Mouse (Mus musculus): Measurements from ENCODE around the gene Pth2. TPM values are rescaled to one million over a fixed set of nuclear protein-coding genes. Genes with fewer than 3 reads are reported as not detected.

Pth2 gene
- total and polyA plus RNA-seq, 2 experiments from 2014 or later: not detected

GRCm38 (mm10) chr7:45198961-45199360 lies 18.2 kb downstream of the Pth2 start:
- Histone ChIP-seq H3K27ac (ENCODE audit: low read depth) (no peak overlapping the region), H3K4me1 (ENCODE audit: control insufficient read depth, insufficient read depth) (peaks cover 7% of the 10 kb centered on the region; the same call in 1 of the 2 replicates), H3K4me2 (ENCODE audit: low read depth, low read length) (no peak overlapping the region), H3K9ac (replicated peaks; ENCODE audit: low read depth, low read length) (no peak overlapping the region), H3K36me3 (replicated peaks; ENCODE audit: control insufficient read depth, insufficient read depth, low read length) (no peaks in the 10 kb centered on the region), H3K9me3 (replicated peaks; ENCODE audit: control insufficient read depth, low read length) (no peaks in the 10 kb centered on the region), H3K27me3 (ENCODE audit: control insufficient read depth, insufficient read depth, low read length) (peaks cover 4% of the 10 kb centered on the region; the same call in 1 of the 2 replicates), H3K4me3 (ENCODE audit: low read depth, low read length) (no peak overlapping the region)
- TF ChIP-seq CTCF (IDR thresholded peaks at IDR 0.05; ENCODE audit: low read depth): no peak
- TF ChIP-seq EP300 (IDR thresholded peaks at IDR 0.05; ENCODE audit: low read depth): no peak
- no peak for DNase-seq (ENCODE audit: low spot score)
- WGBS: 74% methylated on average over 11 of the region's 11 CpGs
- ATAC-seq (ENCODE audit: insufficient read depth, low read depth): no peak

- no peak overlapping the region for H3K27ac ChIP-seq (ENCODE audit: low read depth)
- no peak overlapping the region for H3K9ac ChIP-seq (replicated peaks; ENCODE audit: low read depth, low read length)
- H3K4me2 ChIP-seq (ENCODE audit: low read depth, low read length): no peak overlapping the region
- ATAC-seq (ENCODE audit: insufficient read depth, low read depth) (no peak), DNase-seq (ENCODE audit: low spot score) (no peak)
- no peaks in the 10 kb centered on the region for H3K36me3 ChIP-seq (replicated peaks; ENCODE audit: control insufficient read depth, insufficient read depth, low read length)
- WGBS: 21% methylated on average over 10 of the region's 10 CpGs
- no peak for TF ChIP-seq EP300 (IDR thresholded peaks at IDR 0.05; ENCODE audit: low read depth)
- TF ChIP-seq CTCF (IDR thresholded peaks at IDR 0.05; ENCODE audit: low read depth): no peak
- H3K9me3 ChIP-seq (replicated peaks; ENCODE audit: control insufficient read depth, low read length): no peaks in the 10 kb centered on the region
- H3K4me1 ChIP-seq (ENCODE audit: control insufficient read depth, insufficient read depth): peaks cover 5% of the 10 kb centered on the region; the same call in 1 of the 2 replicates
- no peak overlapping the region for H3K4me3 ChIP-seq (ENCODE audit: low read depth, low read length)
- H3K27me3 ChIP-seq (ENCODE audit: control insufficient read depth, insufficient read depth, low read length): no peaks in the 10 kb centered on the region
These were observed 21.9 kb downstream of the Pth2 start for GRCm38 (mm10) chr7:45202654-45203053.

GRCm38 (mm10) chr7:45204380-45205143 lies 23.8 kb downstream of the Pth2 start, which contains the start of gene Ccdc155:
Gene Ccdc155 (minus strand): TSS chr7:45204892.
- no peak for TF ChIP-seq EP300 (IDR thresholded peaks at IDR 0.05; ENCODE audit: low read depth)
- no peak for TF ChIP-seq CTCF (IDR thresholded peaks at IDR 0.05; ENCODE audit: low read depth)
- Histone ChIP-seq H3K9me3 (replicated peaks; ENCODE audit: control insufficient read depth, low read length) (no peaks in the 10 kb centered on the region), H3K4me3 (ENCODE audit: low read depth, low read length) (peak within 1 kb of the TSS; percentile 40), H3K27me3 (ENCODE audit: control insufficient read depth, insufficient read depth, low read length) (no peaks in the 10 kb centered on the region), H3K36me3 (replicated peaks; ENCODE audit: control insufficient read depth, insufficient read depth, low read length) (no peaks in the 10 kb centered on the region), H3K9ac (replicated peaks; ENCODE audit: low read depth, low read length) (no peak within 1 kb of the TSS), H3K4me2 (ENCODE audit: low read depth, low read length) (peak within 1 kb of the TSS; percentile 60), H3K27ac (ENCODE audit: low read depth) (no peak within 1 kb of the TSS), H3K4me1 (ENCODE audit: control insufficient read depth, insufficient read depth) (peaks cover 5% of the 10 kb centered on the region; the same call in 1 of the 2 replicates)
- DNase-seq (ENCODE audit: low spot score) (peak; percentile 83), ATAC-seq (ENCODE audit: insufficient read depth, low read depth) (peak; percentile 89)
- 10% methylated on average over 43 of the region's 44 CpGs for WGBS

DNA sequence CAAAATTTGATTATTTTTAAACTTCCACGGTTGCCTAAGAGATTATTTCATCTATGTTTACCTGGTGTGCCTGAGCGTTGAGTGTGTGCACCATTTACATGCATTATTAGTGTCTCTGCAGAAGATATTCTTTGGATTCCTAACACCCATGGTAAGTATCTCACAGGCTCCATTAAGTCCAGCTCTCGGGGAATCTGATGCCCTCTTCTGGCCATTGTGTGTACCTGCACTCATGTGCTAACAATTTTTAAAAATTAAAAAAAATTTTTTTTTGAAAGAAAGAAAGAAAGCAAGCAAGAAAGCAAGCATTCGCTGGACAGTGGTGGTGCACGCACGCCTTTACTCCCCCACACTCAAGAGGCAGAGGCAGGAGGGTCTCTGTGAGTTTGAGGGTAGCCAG lies 27.5 kb downstream of the Pth2 start:
- no peak overlapping the region for H3K4me3 ChIP-seq (ENCODE audit: low read depth, low read length)
- H3K36me3 ChIP-seq (replicated peaks; ENCODE audit: control insufficient read depth, insufficient read depth, low read length): no peaks in the 10 kb centered on the region
- no peak overlapping the region for H3K27ac ChIP-seq (ENCODE audit: low read depth)
- ATAC-seq (ENCODE audit: insufficient read depth, low read depth) (no peak), DNase-seq (ENCODE audit: low spot score) (no peak)
- TF ChIP-seq EP300 (IDR thresholded peaks at IDR 0.05; ENCODE audit: low read depth): no peak
- no peak for TF ChIP-seq CTCF (IDR thresholded peaks at IDR 0.05; ENCODE audit: low read depth)
- no peak overlapping the region for H3K4me2 ChIP-seq (ENCODE audit: low read depth, low read length)
- WGBS: 78% methylated on average over 6 of the region's 6 CpGs
- peaks cover 5% of the 10 kb centered on the region; the same call in 1 of the 2 replicates for H3K4me1 ChIP-seq (ENCODE audit: control insufficient read depth, insufficient read depth)
- no peaks in the 10 kb centered on the region for H3K9me3 ChIP-seq (replicated peaks; ENCODE audit: control insufficient read depth, low read length)
- H3K27me3 ChIP-seq (ENCODE audit: control insufficient read depth, insufficient read depth, low read length): peaks cover 24% of the 10 kb centered on the region
- H3K9ac ChIP-seq (replicated peaks; ENCODE audit: low read depth, low read length): no peak overlapping the region

DNA sequence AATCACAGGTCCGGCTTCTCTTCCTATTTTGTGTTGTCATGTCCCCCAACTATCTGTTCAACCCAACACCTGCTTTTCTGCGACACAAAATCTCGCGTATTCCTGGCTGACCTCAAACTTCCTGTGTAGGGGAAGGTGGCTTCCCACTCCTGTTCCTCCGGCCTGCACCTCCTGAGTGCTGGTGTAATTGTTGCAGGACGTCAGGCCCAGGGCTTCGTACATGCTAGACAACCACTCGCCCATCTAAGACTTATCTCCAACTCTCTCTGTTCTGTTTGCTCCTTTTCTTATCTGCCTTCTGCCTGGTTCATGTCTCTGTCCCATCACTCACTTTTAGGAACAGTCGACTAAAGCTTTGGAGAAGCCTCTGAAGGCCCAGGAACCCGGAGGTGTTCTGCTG lies 30.3 kb downstream of the Pth2 start:
- no peaks in the 10 kb centered on the region for H3K9me3 ChIP-seq (replicated peaks; ENCODE audit: control insufficient read depth, low read length)
- ATAC-seq (ENCODE audit: insufficient read depth, low read depth) (no peak), DNase-seq (ENCODE audit: low spot score) (no peak)
- H3K27me3 ChIP-seq (ENCODE audit: control insufficient read depth, insufficient read depth, low read length): peaks cover 24% of the 10 kb centered on the region
- H3K9ac ChIP-seq (replicated peaks; ENCODE audit: low read depth, low read length): no peak overlapping the region
- no peak overlapping the region for H3K27ac ChIP-seq (ENCODE audit: low read depth)
- no peak overlapping the region for H3K4me2 ChIP-seq (ENCODE audit: low read depth, low read length)
- no peaks in the 10 kb centered on the region for H3K4me1 ChIP-seq (ENCODE audit: control insufficient read depth, insufficient read depth)
- WGBS: 42% methylated on average over 10 of the region's 10 CpGs
- no peak overlapping the region for H3K4me3 ChIP-seq (ENCODE audit: low read depth, low read length)
- no peak for TF ChIP-seq CTCF (IDR thresholded peaks at IDR 0.05; ENCODE audit: low read depth)
- no peak for TF ChIP-seq EP300 (IDR thresholded peaks at IDR 0.05; ENCODE audit: low read depth)
- no peaks in the 10 kb centered on the region for H3K36me3 ChIP-seq (replicated peaks; ENCODE audit: control insufficient read depth, insufficient read depth, low read length)

All from heart, postnatal 0 days (tissue).